ENCODE assay signal across 8 mouse cellular contexts in genomic region chr4:133093056-133093455, GRCm38 (mm10). TPM values are rescaled to one million over a fixed set of nuclear protein-coding genes. Genes with fewer than 3 reads are reported as not detected.
DNase-seq lines count a peak whose midpoint lies in the region; ATAC-seq lines count a peak whose summit lies in the region.

No protein-coding gene starts in this region.

- H3K27ac ChIP-seq in forebrain, embryonic 10.5 days, result peak overlapping the region; percentile 68
- H3K27ac ChIP-seq in forebrain, embryonic 11.5 days (ENCODE audit: low read depth, low read length), result no peak overlapping the region
- peak overlapping the region; percentile 97 for H3K27ac ChIP-seq in lung, embryonic 16.5 days (ENCODE audit: low read length)
- peak overlapping the region; percentile 91 for H3K27ac ChIP-seq in intestine, embryonic 16.5 days (ENCODE audit: low read length)
- H3K27ac ChIP-seq in neural tube, embryonic 14.5 days (ENCODE audit: low read depth, low read length), result peak overlapping the region; percentile 72

- H3K27me3 ChIP-seq in forebrain, embryonic 10.5 days (ENCODE audit: poor library complexity, severe bottlenecking), result peaks cover 62% of the 10 kb centered on the region
- H3K27me3 ChIP-seq in forebrain, embryonic 11.5 days (ENCODE audit: control insufficient read depth, insufficient read depth, low read length), result peaks cover 2% of the 10 kb centered on the region; the same call in 1 of the 2 replicates
- H3K27me3 ChIP-seq in lung, embryonic 16.5 days (ENCODE audit: control insufficient read depth, insufficient read depth, low read depth, low read length), result no peaks in the 10 kb centered on the region
- no peaks in the 10 kb centered on the region for H3K27me3 ChIP-seq in intestine, embryonic 16.5 days (replicated peaks; ENCODE audit: control insufficient read depth, insufficient read depth, low read length)
- no peaks in the 10 kb centered on the region for H3K27me3 ChIP-seq in neural tube, embryonic 14.5 days (ENCODE audit: control insufficient read depth, insufficient read depth, low read length)

- WGBS in forebrain, embryonic 10.5 days, result 57% methylated on average over 6 of the region's 6 CpGs
- WGBS in forebrain, embryonic 11.5 days, result 63% methylated on average over 6 of the region's 6 CpGs
- 70% methylated on average over 6 of the region's 6 CpGs for WGBS in lung, embryonic 16.5 days
- 68% methylated on average over 6 of the region's 6 CpGs for WGBS in intestine, embryonic 16.5 days
- 67% methylated on average over 6 of the region's 6 CpGs for WGBS in neural tube, embryonic 14.5 days

- no peak for DNase-seq in forebrain, embryonic 10.5 days (ENCODE audit: extremely low spot score, low spot score)
- no peak for DNase-seq in forebrain, embryonic 11.5 days (ENCODE audit: low spot score)
- no peak for DNase-seq in lung, postnatal 14 days
- DNase-seq in left cerebral cortex, postnatal 4 days, result no peak
- no peak for DNase-seq in cerebellum, adult 11-12 months

- H3K4me1 ChIP-seq in forebrain, embryonic 10.5 days, result peaks cover 61% of the 10 kb centered on the region
- peaks cover 22% of the 10 kb centered on the region for H3K4me1 ChIP-seq in forebrain, embryonic 11.5 days (replicated peaks; ENCODE audit: control insufficient read depth, insufficient read depth, low read length)
- H3K4me1 ChIP-seq in lung, embryonic 16.5 days (replicated peaks; ENCODE audit: control insufficient read depth, insufficient read depth, low read length), result peaks cover 76% of the 10 kb centered on the region
- peaks cover 70% of the 10 kb centered on the region for H3K4me1 ChIP-seq in intestine, embryonic 16.5 days (ENCODE audit: control insufficient read depth, insufficient read depth, low read length)
- peaks cover 47% of the 10 kb centered on the region for H3K4me1 ChIP-seq in neural tube, embryonic 14.5 days (ENCODE audit: control insufficient read depth, insufficient read depth, low read length)

- H3K36me3 ChIP-seq in forebrain, embryonic 10.5 days (replicated peaks), result no peaks in the 10 kb centered on the region
- H3K36me3 ChIP-seq in forebrain, embryonic 11.5 days (ENCODE audit: control insufficient read depth, insufficient read depth, low read length), result no peaks in the 10 kb centered on the region
- no peaks in the 10 kb centered on the region for H3K36me3 ChIP-seq in lung, embryonic 16.5 days (ENCODE audit: control insufficient read depth, insufficient read depth, low read length)
- no peaks in the 10 kb centered on the region for H3K36me3 ChIP-seq in intestine, embryonic 16.5 days (ENCODE audit: control insufficient read depth, insufficient read depth, low read length)
- no peaks in the 10 kb centered on the region for H3K36me3 ChIP-seq in neural tube, embryonic 14.5 days (ENCODE audit: control insufficient read depth, insufficient read depth, low read length)

- no peak overlapping the region for H3K9ac ChIP-seq in forebrain, embryonic 11.5 days (ENCODE audit: low read length)
- peak overlapping the region; percentile 39; the same call in 1 of the 2 replicates for H3K9ac ChIP-seq in lung, embryonic 16.5 days (ENCODE audit: low read length)
- H3K9ac ChIP-seq in intestine, embryonic 16.5 days (ENCODE audit: low read depth, low read length), result peak overlapping the region; percentile 57
- H3K9ac ChIP-seq in neural tube, embryonic 14.5 days (replicated peaks; ENCODE audit: low read depth, low read length), result no peak overlapping the region

- no peak for ATAC-seq in forebrain, embryonic 11.5 days (replicated peaks; ENCODE audit: low FRiP score)
- no peak for ATAC-seq in lung, embryonic 16.5 days (ENCODE audit: low read depth)
- no peak for ATAC-seq in intestine, embryonic 16.5 days
- no peak for ATAC-seq in neural tube, embryonic 14.5 days (ENCODE audit: low read depth)

- H3K4me3 ChIP-seq in forebrain, embryonic 10.5 days, result no peak overlapping the region
- no peak overlapping the region for H3K4me3 ChIP-seq in forebrain, embryonic 11.5 days (ENCODE audit: low read depth, low read length)
- H3K4me3 ChIP-seq in lung, embryonic 16.5 days (ENCODE audit: low read length), result no peak overlapping the region
- H3K4me3 ChIP-seq in intestine, embryonic 16.5 days (ENCODE audit: low read length), result no peak overlapping the region
- no peak overlapping the region for H3K4me3 ChIP-seq in neural tube, embryonic 14.5 days (ENCODE audit: low read depth, low read length)

- intact Hi-C loops in left cerebral cortex, postnatal 4 days (cut with DNase I), result no loop called here

- H3K9me3 ChIP-seq in forebrain, embryonic 10.5 days, result no peaks in the 10 kb centered on the region
- no peaks in the 10 kb centered on the region for H3K9me3 ChIP-seq in forebrain, embryonic 11.5 days (ENCODE audit: control insufficient read depth, low read length)
- H3K9me3 ChIP-seq in lung, embryonic 16.5 days (ENCODE audit: control insufficient read depth, low read length), result no peaks in the 10 kb centered on the region
- H3K9me3 ChIP-seq in intestine, embryonic 16.5 days (ENCODE audit: control insufficient read depth, low read length), result no peaks in the 10 kb centered on the region
- H3K9me3 ChIP-seq in neural tube, embryonic 14.5 days (ENCODE audit: control insufficient read depth, low read length), result no peaks in the 10 kb centered on the region

- H3K4me2 ChIP-seq in forebrain, embryonic 11.5 days (ENCODE audit: low read depth, low read length, severe bottlenecking), result no peak overlapping the region
- no peak overlapping the region for H3K4me2 ChIP-seq in lung, embryonic 16.5 days (ENCODE audit: low read depth, low read length)
- H3K4me2 ChIP-seq in intestine, embryonic 16.5 days (ENCODE audit: low read depth, low read length), result no peak overlapping the region
- H3K4me2 ChIP-seq in neural tube, embryonic 14.5 days (ENCODE audit: low read depth, low read length), result no peak overlapping the region

RNA-seq across cellular contexts. Expression of gene Wasf2, which starts 37.2 kb away (rescaled TPM):
- 47.4 and 49.1 TPM in 2 replicates for polyA plus RNA-seq in forebrain, embryonic 10.5 days (2016; fragmentation: Nextera tagmentation; extraction: Ambion mirVana)
- 28.8 and 33.2 TPM in 2 replicates for polyA plus RNA-seq in forebrain, embryonic 11.5 days (2014; fragmentation: Nextera tagmentation; extraction: Ambion mirVana)
- polyA plus RNA-seq in lung, embryonic 16.5 days (2015; fragmentation: Nextera tagmentation; extraction: Ambion mirVana), result 140 and 144 TPM in 2 replicates
- polyA plus RNA-seq in intestine, embryonic 16.5 days (2015; fragmentation: Nextera tagmentation; extraction: Ambion mirVana), result 76.9 and 81.9 TPM in 2 replicates
- polyA plus RNA-seq in neural tube, embryonic 14.5 days (2014; fragmentation: Nextera tagmentation; extraction: Ambion mirVana), result 18.5 and 19.6 TPM in 2 replicates
- total RNA-seq in left cerebral cortex, postnatal 4 days (2021), result 10 to 100 TPM; 34.0 to 35.7 TPM

Comparison
In these comparisons a context has a peak if more than half of its experiments do, and no peak if none do; other contexts are left out.
1. H3K9ac ChIP-seq: peak in lung, embryonic 16.5 days (single experiment) and intestine, embryonic 16.5 days (single experiment); none in forebrain, embryonic 11.5 days (single experiment) and neural tube, embryonic 14.5 days (single experiment).